Mouse (Mus musculus) adrenal gland (tissue): ENCODE measurements around the gene Pkp3.
"Not testable (repeated sequence)": the region's sequence is repeated elsewhere in the genome, so short reads cannot be mapped to it uniquely, and the experiment has no call there.

Source experiments
- intact Hi-C: fragments of 180-260 bp; cut with DNase I; formaldehyde crosslinking; loops from one replicate; pipeline ENCODE4 v1.15.1; 2025
- long read RNA-seq, 2 experiments: library from polyadenylated mRNA; unstranded; transcript quantifications; one replicate each; pipeline ENCODE4 v2.0.0; 2020; ENCODE audit warnings: borderline replicate concordance in 1 of 2; ENCODE audit not compliant: insufficient replicate concordance in 1 of 2

The Pkp3 gene
- long read RNA-seq, experiment 1, transcript Pkp3-205 (7 exons, 1,425 nt): major isoform, 5 of 6 reads
- long read RNA-seq, experiment 1, partial matches to known transcripts: 0 of 6 reads
- long read RNA-seq, experiment 1, other reads (novel, unspliced or antisense): 1 of 6 reads
- long read RNA-seq, experiment 2, partial matches to known transcripts: 0 of 3 reads
- long read RNA-seq, experiment 2, other reads (novel, unspliced or antisense): 0 of 3 reads

DNA sequence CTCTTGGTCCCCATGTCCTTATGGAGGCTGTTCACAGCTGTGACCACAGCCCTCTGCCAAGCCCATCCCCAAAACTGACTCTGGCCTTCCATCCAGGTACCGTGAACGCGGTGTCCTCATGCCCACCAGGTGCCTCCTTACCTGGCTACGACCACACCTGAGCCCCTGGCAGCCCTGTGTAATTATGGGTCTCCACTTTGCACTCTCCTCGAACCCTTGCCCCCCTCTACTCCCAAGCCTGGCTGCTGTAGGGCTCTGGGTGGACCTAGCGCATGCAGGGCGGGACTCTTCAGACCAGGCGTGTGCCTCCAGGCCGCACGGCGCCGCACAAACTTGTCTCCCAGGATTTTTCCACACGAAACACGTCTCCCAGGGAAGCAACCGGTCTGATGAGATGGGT is at the start of gene Pkp3:
TSS of gene Pkp3 (plus strand) at position 378 of the 400 bp plus-strand sequence.
- intact Hi-C loops: no loop called here

GRCm38 (mm10) chr7:141028831-141029230 is 49.2 kb upstream of the Pkp3 start, which contains the start of gene Gm17387:
Gene Gm17387, plus strand, starts transcription at chr7:141029131.
- intact Hi-C loops: no loop called here

- intact Hi-C loops: no loop called here
Observed at GRCm38 (mm10) chr7:141030390-141030789, 47.6 kb upstream of the Pkp3 start.

DNA sequence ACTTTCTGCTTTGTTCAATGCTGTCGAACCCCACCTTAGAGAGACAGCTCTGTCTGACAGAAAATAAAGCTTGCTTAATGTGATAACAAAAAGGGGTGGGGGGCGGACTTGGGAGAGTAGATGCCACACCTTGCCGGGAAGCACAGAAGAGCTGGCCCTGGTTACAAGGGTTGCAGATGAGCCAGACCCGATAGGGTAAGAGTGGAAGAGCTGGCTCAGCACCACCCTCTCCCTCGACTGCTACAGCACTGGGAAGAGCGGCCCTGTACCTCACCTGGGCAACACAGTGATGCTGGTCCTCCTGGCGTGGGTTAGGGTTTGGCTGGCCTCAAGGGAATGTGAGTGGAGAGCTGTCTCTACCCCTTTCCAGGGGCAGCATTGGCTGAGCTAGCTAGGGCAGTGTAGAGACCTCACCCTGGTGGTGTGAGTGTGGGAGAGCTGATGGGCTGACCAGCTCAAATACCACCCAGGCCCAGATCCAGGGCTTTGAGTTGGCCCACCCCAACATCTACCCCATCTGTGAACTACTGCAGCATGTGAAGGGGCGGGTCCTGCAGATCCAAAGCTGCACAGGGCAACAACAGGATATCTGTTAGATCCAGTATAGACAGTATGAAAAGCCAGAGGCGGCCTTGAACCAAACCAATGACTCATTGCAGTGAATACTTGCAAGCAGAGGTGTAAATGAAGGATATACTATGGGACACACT is 45.4 kb upstream of the Pkp3 start:
- intact Hi-C loops: no loop called here

DNA sequence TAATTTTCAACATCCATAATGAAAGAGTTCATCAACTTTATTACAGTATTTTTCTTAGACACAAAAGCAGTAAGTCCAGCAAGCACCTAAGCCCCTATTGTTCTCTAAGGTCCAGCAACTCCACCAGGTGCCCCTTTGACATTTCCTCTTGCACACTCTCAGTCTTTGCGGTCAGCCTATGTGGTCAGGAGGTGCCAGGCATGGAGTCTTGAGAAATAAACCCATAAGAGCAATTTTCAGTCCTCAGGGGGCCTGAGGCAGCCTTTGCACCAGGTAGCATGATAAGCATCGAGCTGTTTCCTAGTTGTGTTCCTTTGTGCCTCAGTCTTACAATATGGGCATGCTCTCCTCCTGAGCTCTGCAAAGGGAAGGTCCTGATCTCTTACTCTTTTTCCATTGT is 41.4 kb upstream of the Pkp3 start:
- intact Hi-C loops: not testable (repeated sequence)

- intact Hi-C loops: no loop called here
Observed at GRCm38 (mm10) chr7:141038090-141039032, 39.7 kb upstream of the Pkp3 start.

DNA sequence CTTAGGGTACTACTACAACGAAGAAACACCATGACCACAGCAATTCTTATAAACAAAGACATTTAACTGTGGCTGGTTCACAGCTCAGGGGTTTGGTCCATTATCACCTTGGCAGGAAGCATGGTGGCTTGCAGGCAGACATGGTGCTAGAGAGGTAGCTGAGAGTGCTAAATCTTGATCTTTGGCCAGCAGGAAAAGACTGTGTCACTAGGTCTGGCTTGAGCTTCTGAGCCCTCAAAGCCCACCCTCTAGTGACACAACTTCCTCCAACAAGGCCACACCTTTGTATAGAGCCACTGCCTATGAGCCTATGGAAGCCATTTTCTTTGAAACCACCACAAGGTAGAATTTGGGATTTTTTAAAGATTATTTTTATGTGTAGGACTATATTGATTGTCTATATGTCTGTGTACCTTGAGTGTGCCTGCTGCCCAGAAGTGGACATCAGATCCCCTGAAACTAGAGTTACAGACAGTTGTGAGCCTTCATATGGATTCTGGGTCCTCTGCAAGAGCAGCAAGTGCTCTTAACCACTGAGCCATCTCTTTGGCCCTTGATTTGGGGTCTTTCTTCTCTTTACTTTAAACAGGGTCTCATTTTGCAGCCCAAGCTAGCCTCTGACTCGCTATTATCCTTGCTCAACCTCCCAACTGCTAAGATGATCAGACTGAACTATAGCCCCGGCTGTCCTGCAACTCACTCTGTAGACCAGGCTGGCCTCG is 38.5 kb upstream of the Pkp3 start:
- intact Hi-C loops: no loop called here

DNA sequence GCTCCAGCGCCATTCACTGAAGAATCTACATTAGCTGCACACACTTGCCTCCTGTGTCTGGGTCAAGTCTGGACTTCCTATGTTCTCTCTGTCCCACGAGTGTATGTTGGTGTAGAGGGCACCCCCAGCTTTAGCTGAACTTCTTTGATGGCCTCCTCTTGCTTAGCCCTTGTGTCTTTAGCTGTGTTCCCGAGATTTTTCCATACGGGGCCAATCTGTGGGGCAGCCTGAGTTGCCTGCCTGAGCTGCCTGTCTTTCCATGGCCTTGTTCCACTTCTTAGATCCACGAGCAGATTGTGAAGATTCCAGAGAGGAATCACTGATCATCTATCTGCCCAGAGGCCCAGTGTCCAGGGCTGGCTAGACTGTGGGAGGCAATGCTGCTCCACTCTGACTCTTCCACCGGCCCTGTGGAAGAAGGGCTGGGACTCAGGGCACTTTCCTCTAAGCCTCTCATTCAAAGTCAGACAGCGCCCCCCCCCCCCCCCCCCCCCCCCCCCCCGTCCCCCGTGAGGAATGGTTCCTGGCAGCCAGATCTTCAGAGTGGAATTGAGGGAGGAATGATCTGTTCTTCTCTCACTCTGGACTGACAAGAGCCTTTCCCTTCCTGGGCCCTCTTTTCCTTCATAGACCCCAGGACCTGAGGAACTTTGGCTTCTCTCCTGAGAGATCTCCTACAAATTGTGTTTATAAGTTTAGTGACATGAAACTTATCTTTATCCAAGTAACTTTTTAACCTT is 37.0 kb upstream of the Pkp3 start:
- intact Hi-C loops: no loop called here

DNA sequence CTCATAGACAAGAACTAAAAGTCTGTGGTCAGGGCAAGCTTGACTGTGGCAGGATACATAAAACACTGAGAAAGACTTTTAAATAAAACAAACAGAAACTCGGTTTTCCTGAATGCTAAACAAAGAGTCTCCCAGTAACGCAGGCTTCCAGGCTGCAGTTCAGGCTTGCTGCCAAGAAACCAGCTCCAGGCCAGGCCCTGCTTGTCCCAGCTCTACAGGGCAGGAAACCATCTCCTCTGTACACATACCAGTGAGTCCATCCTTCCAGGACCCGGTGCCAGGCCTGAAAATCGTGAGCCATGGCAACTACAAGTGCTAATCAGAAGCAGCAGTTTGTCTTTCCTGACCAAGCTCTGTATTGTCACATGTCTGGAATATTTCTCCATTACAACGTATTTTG is 36.4 kb upstream of the Pkp3 start:
- intact Hi-C loops: no loop called here

DNA sequence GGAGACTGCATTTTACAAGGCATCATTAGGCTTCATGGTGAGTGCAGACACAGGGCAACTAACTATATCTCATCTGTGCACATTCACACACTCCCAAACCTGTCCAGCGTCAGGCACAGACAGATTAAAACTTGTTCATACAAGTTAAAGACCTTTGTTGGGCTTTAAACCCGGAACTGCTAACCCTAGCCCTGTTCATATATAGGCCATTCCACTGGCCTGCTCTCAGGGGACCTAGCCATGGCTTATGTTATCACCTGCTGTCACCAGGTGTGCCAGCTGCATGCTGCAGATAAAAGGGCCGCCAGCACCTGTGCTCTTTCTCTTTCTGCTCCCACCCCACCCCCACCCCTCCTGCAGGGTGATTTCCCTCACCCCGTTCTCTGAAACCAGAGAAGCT is 35.5 kb upstream of the Pkp3 start:
- intact Hi-C loops: no loop called here

DNA sequence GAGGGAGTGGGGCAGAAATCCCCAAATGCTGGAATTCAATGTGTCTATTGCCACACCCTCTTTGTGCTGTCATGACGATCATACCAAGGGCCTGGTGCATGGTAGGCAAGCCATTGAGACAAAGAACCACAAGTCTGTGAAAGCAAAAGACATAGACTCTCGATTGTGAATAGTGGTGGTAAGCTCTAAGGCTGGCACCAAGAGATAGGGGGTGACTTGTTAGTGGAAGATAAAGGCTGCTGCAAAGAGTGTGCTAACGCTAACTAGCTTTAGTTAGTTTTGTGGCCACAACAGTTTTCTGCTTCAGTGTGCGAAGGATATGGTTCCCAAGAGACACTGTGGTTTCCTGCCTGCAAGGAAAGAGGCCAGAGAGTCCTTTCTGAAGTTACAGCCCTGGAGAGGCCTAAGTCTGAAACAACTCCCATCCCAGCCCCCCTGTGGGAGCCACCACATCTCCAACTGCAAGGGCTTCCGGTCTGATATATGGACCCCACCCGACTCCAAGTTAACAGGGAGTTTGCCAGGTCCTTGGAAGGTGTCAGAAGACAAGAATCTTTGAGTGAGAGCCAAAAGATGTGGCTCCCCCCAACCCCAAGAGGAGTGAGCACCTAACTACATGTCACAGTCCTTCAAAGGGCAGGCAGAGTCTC is 31.0 kb upstream of the Pkp3 start:
- intact Hi-C loops: no loop called here

DNA sequence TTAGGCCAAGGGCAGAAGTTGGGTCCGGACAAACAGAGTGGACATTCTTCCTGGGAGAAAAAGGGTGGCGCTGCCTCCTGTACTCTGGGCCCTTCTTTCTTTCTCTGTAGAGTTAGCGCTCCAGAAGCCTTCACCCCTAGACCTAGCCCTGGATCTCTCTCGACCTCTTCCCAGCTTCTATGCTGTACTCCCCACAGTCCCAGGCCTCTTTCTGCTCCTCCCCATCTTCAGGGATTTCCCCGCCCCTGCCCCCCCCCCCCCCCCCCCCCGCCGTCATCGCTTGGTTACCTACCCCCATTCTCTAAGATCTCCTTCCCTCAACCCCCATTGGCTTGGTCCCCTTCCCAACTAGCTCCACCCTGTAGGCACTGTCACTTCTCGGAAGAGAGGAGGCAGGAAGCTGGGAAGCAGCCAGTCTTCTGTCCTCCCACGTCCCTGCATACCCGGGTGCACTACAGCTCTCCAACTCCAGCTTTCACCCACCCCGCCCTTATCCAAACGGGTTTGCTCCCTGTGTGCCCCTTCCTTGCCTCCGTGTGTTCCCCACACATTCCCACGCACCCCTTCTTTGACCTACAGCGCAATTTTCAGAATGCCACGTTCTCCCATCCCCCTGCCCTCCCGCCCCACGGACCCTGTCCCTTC is 30.3 kb upstream of the Pkp3 start:
- intact Hi-C loops: loop anchor here (1.0 to 2.0 kb wide), 4 partner anchors 38 to 203 kb away; partner anchors contain the start of gene Scgb1c1

GRCm38 (mm10) chr7:141048226-141049218 is 29.5 kb upstream of the Pkp3 start:
- intact Hi-C loops: loop anchor here (1.0 to 2.0 kb wide), 4 partner anchors 39 to 204 kb away; partner anchors contain the start of gene Scgb1c1

GRCm38 (mm10) chr7:141049326-141049725 is 28.7 kb upstream of the Pkp3 start:
- intact Hi-C loops: loop anchor here (2.0 kb wide), 2 partner anchors 91 to 205 kb away; partner anchors contain the start of gene Scgb1c1

- intact Hi-C loops: no loop called here
Observed at GRCm38 (mm10) chr7:141051060-141051685, 26.8 kb upstream of the Pkp3 start.

DNA sequence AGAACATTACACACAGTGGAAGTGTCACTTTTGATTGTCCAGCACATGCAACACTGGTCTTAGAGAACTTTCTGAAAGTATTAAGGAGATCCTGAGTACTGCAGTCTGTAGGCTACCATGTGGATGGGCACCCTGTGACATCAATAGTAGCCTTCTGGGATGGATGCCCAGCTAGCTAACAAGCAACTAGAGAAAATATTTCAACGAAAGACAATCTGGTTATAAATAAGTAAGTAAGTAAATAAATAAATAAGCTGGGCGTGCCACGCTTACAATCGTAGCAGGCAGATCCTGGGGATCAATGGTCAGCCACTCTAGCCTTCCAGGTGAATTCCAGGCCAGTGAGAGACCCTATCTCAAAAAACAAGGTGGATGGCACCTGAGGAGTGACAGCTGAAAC is 26.0 kb upstream of the Pkp3 start:
- intact Hi-C loops: no loop called here

DNA sequence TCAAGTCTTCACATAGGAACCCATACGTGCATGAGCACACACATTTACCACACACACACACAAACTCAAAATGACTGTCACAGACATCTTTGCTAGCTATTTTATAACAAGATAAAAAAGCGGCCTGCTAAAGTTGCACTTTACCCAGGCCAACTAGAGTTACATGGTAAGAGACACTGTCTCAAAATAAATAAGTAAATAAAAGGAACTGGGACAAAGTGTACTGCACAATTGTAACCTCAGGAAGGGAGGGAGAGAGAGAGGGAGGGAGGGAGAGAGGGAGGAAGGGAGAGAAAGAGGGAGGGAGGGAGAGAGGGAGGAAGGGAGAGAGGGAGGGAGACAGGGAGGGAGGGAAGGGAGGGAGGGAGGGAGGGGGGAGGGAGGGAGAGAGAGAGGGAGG is 25.6 kb upstream of the Pkp3 start:
- intact Hi-C loops: no loop called here

DNA sequence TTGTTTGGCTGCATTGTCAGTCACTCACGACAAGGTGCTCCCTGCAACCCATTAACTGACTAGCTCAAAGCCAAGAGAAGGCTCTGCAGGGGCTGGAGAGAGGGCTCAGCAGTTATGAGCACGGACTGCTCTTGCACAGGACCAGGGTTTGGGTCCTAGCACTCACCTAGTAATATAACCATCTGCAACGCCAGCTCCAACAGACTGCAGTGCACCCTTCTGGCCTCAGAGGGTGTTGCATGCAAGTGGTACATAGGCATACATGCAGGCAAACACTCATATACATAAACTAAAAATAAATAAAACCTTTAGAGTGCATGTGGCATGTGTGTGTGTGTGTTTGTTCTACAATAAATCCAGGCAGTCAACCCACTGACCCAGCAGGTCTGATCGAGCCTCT is 22.2 kb upstream of the Pkp3 start:
- intact Hi-C loops: no loop called here
